Mouse (Mus musculus) midbrain, postnatal 0 days (tissue): Measurements from ENCODE around the gene Zeb2. TPM values are rescaled to one million over a fixed set of nuclear protein-coding genes. Genes with fewer than 3 reads are reported as not detected.

Experiments used
- ATAC-seq: fragments of 200-750 bp; cut with Nextera tagmentation; 2 replicates; pipeline ENCODE4 v1.8.0; 2017; ENCODE audit warnings: moderate number of reproducible peaks, mild to moderate bottlenecking, moderate TSS enrichment, moderate library complexity; ENCODE audit not compliant: low FRiP score
- DNase-seq: peaks from one replicate; pipeline ENCODE4 v3.0.0-alpha.2; 2015; ENCODE audit warnings: low spot score
- H3K27ac ChIP-seq: fragments of 300-500 bp; sonication (generic); 2 replicates; pipeline ENCODE4 v1.5.1; 2014; ENCODE audit warnings: low read depth, mild to moderate bottlenecking, low read length, mixed read lengths
- H3K27me3 ChIP-seq: fragments of 300-500 bp; sonication (generic); 2 replicates; pipeline ENCODE4 v1.6.1; 2014; ENCODE audit warnings: low read length, control low read depth, mixed read lengths; ENCODE audit not compliant: insufficient read depth
- H3K36me3 ChIP-seq: fragments of 300-500 bp; sonication (generic); 2 replicates; pipeline ENCODE4 v1.6.1; 2014; ENCODE audit warnings: low read length, control low read depth, mixed read lengths; ENCODE audit not compliant: insufficient read depth
- H3K4me1 ChIP-seq: fragments of 300-500 bp; sonication (generic); 2 replicates; pipeline ENCODE4 v1.6.1; 2014; ENCODE audit warnings: mild to moderate bottlenecking, control low read depth, antibody characterized with exemption, low read length, mixed read lengths; ENCODE audit not compliant: insufficient read depth
- H3K4me2 ChIP-seq: fragments of 300-500 bp; sonication (generic); 2 replicates; pipeline ENCODE4 v1.6.1; 2014; ENCODE audit warnings: low read depth, mild to moderate bottlenecking, low read length, mixed read lengths; ENCODE audit not compliant: poor library complexity, severe bottlenecking
- H3K4me3 ChIP-seq: fragments of 300-500 bp; sonication (generic); 2 replicates; pipeline ENCODE4 v1.5.1; 2014; ENCODE audit warnings: low read depth, mild to moderate bottlenecking, low read length, moderate library complexity
- H3K9ac ChIP-seq: fragments of 300-500 bp; sonication (generic); replicated peaks from 2 replicates; pipeline ENCODE4 v1.6.1; 2014; ENCODE audit warnings: mild to moderate bottlenecking, low read length, moderate library complexity, mixed read lengths; ENCODE audit not compliant: poor library complexity, severe bottlenecking
- H3K9me3 ChIP-seq: fragments of 300-500 bp; sonication (generic); 2 replicates; pipeline ENCODE4 v1.6.1; 2016; ENCODE audit warnings: low read length, control low read depth
- CTCF ChIP-seq: IDR thresholded peaks from 2 replicates; pipeline ENCODE4 v1.5.1; 2016; ENCODE audit warnings: antibody characterized with exemption, mild to moderate bottlenecking
- WGBS: fragments of 180-500 bp; shearing (Covaris S2); extraction: QIAGEN DNeasy Blood & Tissue Kit; methylation state at CpG from one replicate; pipeline ENCODE4 v1.1.7; 2014; 5-methylcytosine and 5-hydroxymethylcytosine counted together
- microRNA-seq: library from miRNA; unstranded; fragments of <30 nt; microRNA quantifications from one replicate; pipeline ENCODE4, GENCODE M21; 2016; ENCODE audit warnings: borderline number of aligned reads
- polyA plus RNA-seq: library from polyadenylated mRNA; unstranded; fragments of >200 nt; fragmentation: Nextera tagmentation; extraction: Ambion mirVana; gene quantifications from 2 replicates; pipeline ENCODE4 v1.2.1, GENCODE M21; 2015
- total RNA-seq: library from RNA; depleted of rRNA; stranded (reverse); fragments of >200 nt; gene quantifications from 2 replicates; pipeline ENCODE4 v1.2.3, GENCODE M21; 2014; rRNA removed

Gene Zeb2
- total and polyA plus RNA-seq, 2 experiments from 2014 or later = 15.3 to 39.6 TPM

DNA sequence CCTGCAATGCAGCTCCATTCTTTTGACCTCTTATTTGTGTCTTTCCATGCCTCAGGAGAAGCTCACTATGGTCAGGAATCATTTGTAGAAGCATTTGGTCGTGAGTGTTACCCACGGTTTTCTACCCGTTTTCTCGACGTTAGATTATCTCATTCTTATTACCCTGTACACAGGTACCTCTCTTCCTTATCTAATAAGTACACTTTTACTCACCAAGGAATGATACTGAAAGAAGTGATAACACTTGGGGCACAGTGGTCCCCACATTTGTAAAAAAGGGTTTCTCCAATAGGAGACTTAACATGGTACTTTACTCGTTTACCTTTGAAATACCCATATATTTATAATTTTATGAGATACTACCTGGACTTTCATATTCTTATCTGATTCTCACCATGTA is 161.7 kb downstream of the Zeb2 start:
- Histone ChIP-seq H3K4me3 (no peak overlapping the region), H3K27me3 (no peaks in the 10 kb centered on the region), H3K4me2 (no peak overlapping the region), H3K9ac (no peak overlapping the region), H3K4me1 (no peaks in the 10 kb centered on the region), H3K27ac (no peak overlapping the region), H3K9me3 (no peaks in the 10 kb centered on the region), H3K36me3 (no peaks in the 10 kb centered on the region)
- ATAC-seq = no peak
- DNase-seq = no peak
- TF ChIP-seq CTCF = no peak
- 91% methylated on average over 6 of the region's 6 CpGs for WGBS

DNA sequence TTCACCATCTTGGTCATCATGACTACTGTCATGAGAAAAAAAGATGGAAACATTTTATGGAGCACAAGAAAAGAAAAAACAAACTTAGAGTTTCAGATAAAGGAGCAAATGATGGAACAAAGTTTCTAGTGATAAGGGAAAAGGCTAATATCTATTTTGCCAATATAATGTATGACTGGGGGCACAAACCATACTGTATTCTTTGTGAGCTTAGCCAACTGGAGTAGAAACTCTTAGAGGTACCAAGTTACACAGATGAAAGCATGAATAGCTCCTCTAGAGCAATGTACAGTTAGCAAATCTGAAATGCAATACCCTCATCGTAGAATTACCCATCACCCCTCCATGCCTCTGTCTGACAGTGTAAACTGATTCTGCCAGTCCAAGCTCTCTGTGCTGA is 163.0 kb downstream of the Zeb2 start:
- ATAC-seq = no peak
- no peaks in the 10 kb centered on the region for H3K9me3 ChIP-seq
- no peak for DNase-seq
- no peak overlapping the region for H3K27ac ChIP-seq
- H3K9ac ChIP-seq = no peak overlapping the region
- no peak overlapping the region for H3K4me2 ChIP-seq
- no peak overlapping the region for H3K4me3 ChIP-seq
- no peaks in the 10 kb centered on the region for H3K36me3 ChIP-seq
- H3K27me3 ChIP-seq = no peaks in the 10 kb centered on the region
- WGBS = 89% methylated on average over 1 of the region's 1 CpGs
- TF ChIP-seq CTCF = no peak
- no peaks in the 10 kb centered on the region for H3K4me1 ChIP-seq

DNA sequence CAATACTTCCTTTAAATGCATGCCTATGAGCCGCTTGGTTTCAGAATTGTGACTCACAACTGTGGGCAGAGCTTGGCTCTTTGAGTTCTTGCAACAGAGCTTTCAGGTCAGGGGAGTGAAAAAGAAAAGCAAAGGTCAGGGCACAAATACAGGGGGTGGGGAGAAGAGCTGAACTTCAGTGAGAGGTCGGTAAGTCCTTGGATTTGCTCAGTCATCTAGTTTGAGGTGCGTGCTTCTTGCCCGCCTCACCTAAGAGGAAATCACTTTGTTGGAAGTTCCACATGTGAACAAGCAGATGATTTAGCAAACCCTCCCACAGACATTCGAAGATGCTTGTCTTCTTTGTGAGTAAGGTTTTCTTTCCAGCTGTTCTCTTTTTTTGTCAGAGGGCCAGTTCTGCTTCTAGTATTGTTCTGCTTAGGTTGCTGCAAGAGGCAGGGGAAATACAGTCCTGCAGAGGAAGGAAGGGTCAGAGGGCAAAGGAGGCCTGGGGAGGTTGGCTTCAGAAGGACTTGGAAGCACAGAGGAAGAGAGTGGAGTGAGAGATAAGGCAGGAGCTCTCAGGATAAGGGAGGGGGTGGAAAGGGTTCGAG is 164.3 kb downstream of the Zeb2 start:
- no peak overlapping the region for H3K4me3 ChIP-seq
- DNase-seq = no peak
- H3K9ac ChIP-seq = no peak overlapping the region
- H3K4me2 ChIP-seq = no peak overlapping the region
- H3K9me3 ChIP-seq = no peaks in the 10 kb centered on the region
- no peaks in the 10 kb centered on the region for H3K27me3 ChIP-seq
- 41% methylated on average over 6 of the region's 6 CpGs for WGBS
- no peak overlapping the region for H3K27ac ChIP-seq
- no peak for ATAC-seq
- no peak for TF ChIP-seq CTCF
- no peaks in the 10 kb centered on the region for H3K4me1 ChIP-seq
- H3K36me3 ChIP-seq = no peaks in the 10 kb centered on the region

DNA sequence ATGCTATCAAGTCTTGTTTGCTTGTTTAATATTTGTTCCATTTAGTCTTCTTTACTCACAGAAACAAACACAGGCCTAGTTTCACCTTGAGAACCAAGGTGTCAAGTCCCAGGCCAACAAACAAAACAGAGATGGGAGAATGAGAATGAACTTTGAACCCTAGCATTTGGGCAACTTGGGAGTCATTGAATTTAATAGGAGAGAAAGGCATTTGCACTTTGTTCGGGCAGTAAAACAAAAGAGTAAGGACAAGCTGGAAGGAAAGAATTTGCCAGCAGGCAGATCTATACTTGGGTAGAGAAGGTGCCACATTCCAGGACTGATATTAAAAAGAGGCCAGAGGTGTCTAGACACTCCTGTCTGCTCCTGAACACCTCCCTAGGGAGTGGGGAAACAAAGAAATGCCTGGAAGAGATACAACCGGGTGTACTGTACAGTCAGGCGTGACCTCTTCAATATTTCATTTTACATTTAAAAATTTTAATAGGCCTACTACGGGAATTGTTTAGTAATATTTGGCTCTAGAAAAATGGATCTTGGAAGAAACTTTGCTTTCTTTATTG is 165.5 kb downstream of the Zeb2 start:
- no peaks in the 10 kb centered on the region for H3K27me3 ChIP-seq
- WGBS = 63% methylated on average over 4 of the region's 4 CpGs
- TF ChIP-seq CTCF = no peak
- H3K9me3 ChIP-seq = no peaks in the 10 kb centered on the region
- H3K4me3 ChIP-seq = no peak overlapping the region
- H3K9ac ChIP-seq = no peak overlapping the region
- H3K4me2 ChIP-seq = no peak overlapping the region
- H3K4me1 ChIP-seq = no peaks in the 10 kb centered on the region
- H3K36me3 ChIP-seq = no peaks in the 10 kb centered on the region
- DNase-seq = no peak
- H3K27ac ChIP-seq = no peak overlapping the region
- ATAC-seq = no peak

DNA sequence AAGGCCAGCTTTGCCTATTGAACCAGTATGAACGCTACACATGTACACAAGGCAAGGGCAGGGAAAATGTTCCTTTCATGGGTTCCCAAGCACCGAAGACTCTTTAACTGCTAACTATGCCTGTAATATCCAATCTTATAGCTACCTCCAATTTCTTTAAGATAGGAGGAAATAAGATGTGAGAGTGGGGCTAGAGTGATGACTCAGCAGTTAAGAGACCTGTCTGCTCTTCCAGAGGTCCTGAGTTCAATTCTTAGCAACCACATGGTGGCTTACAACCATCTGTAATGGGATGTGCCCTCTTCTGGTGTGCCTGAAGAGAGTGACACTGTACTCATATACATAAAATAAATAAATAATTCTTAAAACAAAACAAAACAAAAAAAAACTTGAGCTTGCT is 172.5 kb downstream of the Zeb2 start:
- Histone ChIP-seq H3K4me3 (no peak overlapping the region), H3K36me3 (no peaks in the 10 kb centered on the region), H3K4me1 (no peaks in the 10 kb centered on the region), H3K9ac (no peak overlapping the region), H3K4me2 (no peak overlapping the region), H3K9me3 (no peaks in the 10 kb centered on the region), H3K27ac (no peak overlapping the region), H3K27me3 (no peaks in the 10 kb centered on the region)
- no peak for DNase-seq
- no peak for ATAC-seq
- no peak for TF ChIP-seq CTCF
- 90% methylated on average over 2 of the region's 2 CpGs for WGBS

Small RNA genes within 50 kb of the gene (microRNA-seq; reads per million reads assigned to microRNA genes)
- not detected for gene Mir5129

Other genes starting within 250 kb of the Zeb2 start
- gene Gtdc1, start 189.7 kb downstream of the Zeb2 start, total RNA-seq = 43.4 and 53.2 TPM in 2 replicates
- 18.6 and 19.3 TPM in 2 replicates for gene Gtdc1, start 189.7 kb downstream of the Zeb2 start, polyA plus RNA-seq